Mouse (Mus musculus) 3134 (cell line): ENCODE measurements around the gene Emp2.

Experiments
- DNase-seq: peaks from one replicate; pipeline ENCODE4 v3.0.0-alpha.2; 2011; ENCODE audit warnings: low spot score; ENCODE audit not compliant: insufficient read length; ENCODE audit errors: extremely low read depth

Gene Emp2

DNA sequence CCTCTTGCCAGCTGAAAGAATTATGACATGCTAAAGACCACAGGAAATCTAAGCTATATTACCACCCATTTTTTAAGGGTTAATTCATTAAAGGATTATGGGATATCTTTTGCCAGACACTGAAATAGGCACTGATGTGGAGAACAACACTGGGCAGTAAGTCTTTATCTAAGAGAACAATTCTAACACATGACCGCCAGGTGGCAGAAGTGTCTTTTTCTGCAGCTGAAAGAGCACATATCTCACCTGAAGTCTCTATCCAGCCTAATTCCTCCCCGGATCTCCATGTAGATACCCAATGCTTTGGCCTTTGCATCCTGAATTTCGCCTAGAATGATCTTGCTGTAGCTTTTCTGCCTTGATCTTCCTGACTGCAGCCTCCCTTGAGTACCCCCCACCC is 41.5 kb downstream of the Emp2 start:
- no peak for DNase-seq

DNA sequence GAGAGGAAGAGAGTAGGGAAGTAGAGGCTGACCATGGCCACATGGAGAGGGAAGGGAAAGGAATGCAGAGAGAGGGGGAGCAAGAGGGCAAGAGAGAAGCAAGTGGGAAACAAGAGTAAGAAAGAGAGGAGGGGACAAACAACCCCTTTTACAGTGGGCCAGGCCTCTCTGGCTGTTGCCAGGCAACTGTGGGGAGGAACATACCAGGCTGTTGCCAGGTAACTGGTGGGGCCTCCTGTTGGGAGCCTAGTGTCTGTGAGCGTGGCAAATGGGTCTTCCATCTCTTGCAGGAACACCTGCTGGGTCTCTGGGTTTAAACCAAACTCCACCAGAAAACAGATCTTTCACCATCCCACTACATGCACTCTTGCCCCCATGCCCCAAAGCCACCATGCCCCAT is 59.8 kb downstream of the Emp2 start:
- no peak for DNase-seq

DNA sequence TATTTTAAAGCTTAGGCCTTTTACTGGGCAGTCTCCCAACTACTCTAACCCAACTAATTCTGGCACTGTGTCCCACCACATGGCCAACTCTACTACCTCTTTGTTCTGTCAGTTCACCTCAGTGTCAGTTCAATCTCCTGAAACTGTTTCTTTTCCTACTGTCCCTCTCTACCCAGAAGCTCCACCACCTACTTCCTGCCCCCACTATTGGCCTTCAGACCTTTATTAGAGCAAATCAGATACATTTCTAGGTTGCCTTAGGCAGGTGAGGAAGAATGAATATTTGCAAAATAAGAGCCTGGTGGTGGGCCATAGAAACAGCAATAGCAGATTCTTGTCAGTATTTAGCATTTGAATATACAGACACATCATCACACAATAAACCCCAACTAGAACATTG is 77.2 kb downstream of the Emp2 start:
- no peak for DNase-seq
